Mouse (Mus musculus) liver, embryonic 12.5 days (tissue): ENCODE measurements around the gene Cabp2. TPM values are rescaled to one million over a fixed set of nuclear protein-coding genes. Genes with fewer than 3 reads are reported as not detected.
"Not testable (repeated sequence)": the region's sequence is repeated elsewhere in the genome, so short reads cannot be mapped to it uniquely, and the experiment has no call there.

ENCODE experiments used
- ATAC-seq: fragments of 200-750 bp; cut with Nextera tagmentation; 2 replicates; pipeline ENCODE4 v1.8.0; 2017; ENCODE audit warnings: moderate number of reproducible peaks, mild to moderate bottlenecking, moderate library complexity
- H3K27ac ChIP-seq: fragments of 300-500 bp; sonication (generic); 2 replicates; pipeline ENCODE4 v1.5.1; 2016; ENCODE audit warnings: mild to moderate bottlenecking
- H3K27me3 ChIP-seq: fragments of 300-500 bp; sonication (generic); replicated peaks from 2 replicates; pipeline ENCODE4 v1.6.1; 2016; ENCODE audit warnings: mild to moderate bottlenecking, moderate library complexity
- H3K36me3 ChIP-seq: fragments of 300-500 bp; sonication (generic); 2 replicates; pipeline ENCODE4 v1.6.1; 2016; ENCODE audit warnings: mild to moderate bottlenecking, moderate library complexity
- H3K4me1 ChIP-seq: fragments of 300-500 bp; sonication (generic); 2 replicates; pipeline ENCODE4 v1.6.1; 2016
- H3K4me2 ChIP-seq: fragments of 300-500 bp; sonication (generic); 2 replicates; pipeline ENCODE4 v1.6.1; 2016; ENCODE audit warnings: mild to moderate bottlenecking, moderate library complexity
- H3K4me3 ChIP-seq: fragments of 300-500 bp; sonication (generic); 2 replicates; pipeline ENCODE4 v1.5.1; 2016; ENCODE audit warnings: mild to moderate bottlenecking, moderate library complexity
- H3K9ac ChIP-seq: fragments of 300-500 bp; sonication (generic); 2 replicates; pipeline ENCODE4 v1.6.1; 2016; ENCODE audit warnings: mild to moderate bottlenecking, moderate library complexity
- H3K9me3 ChIP-seq: fragments of 300-500 bp; sonication (generic); replicated peaks from 2 replicates; pipeline ENCODE4 v1.6.1; 2016; ENCODE audit warnings: mild to moderate bottlenecking, moderate library complexity
- WGBS: fragments of 180-500 bp; shearing (Covaris S2); methylation state at CpG from one replicate; pipeline ENCODE4 v1.1.7; 2016; ENCODE audit not compliant: insufficient replicate concordance; 5-methylcytosine and 5-hydroxymethylcytosine counted together
- polyA plus RNA-seq: library from polyadenylated mRNA; unstranded; fragments of >200 nt; fragmentation: Nextera tagmentation; extraction: Ambion mirVana; gene quantifications from 2 replicates; pipeline ENCODE4 v1.2.1, GENCODE M21; 2016

Cabp2 gene
- 0.37 and 0.53 TPM in 2 replicates for polyA plus RNA-seq

DNA sequence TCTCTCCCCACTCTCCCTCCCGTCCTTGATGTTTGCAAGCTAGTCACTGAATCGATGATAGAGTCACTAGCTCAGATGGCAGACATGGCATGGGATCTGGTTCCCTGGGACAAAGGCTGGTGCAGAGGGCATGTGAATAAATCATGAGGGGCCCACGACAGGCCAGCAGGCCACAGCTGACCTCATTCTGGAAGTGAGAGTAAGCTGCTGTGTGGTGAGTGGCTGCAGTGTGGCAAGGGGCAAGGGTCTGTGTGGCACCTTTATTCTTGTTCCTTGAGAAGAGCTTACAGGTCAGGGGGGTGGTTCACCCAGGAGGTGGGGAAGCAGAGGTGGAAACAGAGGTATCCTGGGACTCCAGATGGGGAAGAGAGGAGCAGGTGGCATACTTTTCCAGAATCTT lies at the start of gene Cabp2:
TSS of gene Cabp2 (plus strand) at position 185 of the 400 bp plus-strand sequence.
- 63% methylated on average over 3 of the region's 3 CpGs for WGBS
- no peak within 1 kb of the TSS for H3K4me3 ChIP-seq
- peaks cover 41% of the 10 kb centered on the region for H3K27me3 ChIP-seq
- H3K9ac ChIP-seq = peak within 1 kb of the TSS; percentile 53
- H3K4me1 ChIP-seq = peaks cover 40% of the 10 kb centered on the region
- no peak for ATAC-seq
- H3K9me3 ChIP-seq = no peaks in the 10 kb centered on the region
- H3K4me2 ChIP-seq = peak within 1 kb of the TSS; percentile 51
- H3K36me3 ChIP-seq = no peaks in the 10 kb centered on the region
- peak within 1 kb of the TSS; percentile 73 for H3K27ac ChIP-seq

DNA sequence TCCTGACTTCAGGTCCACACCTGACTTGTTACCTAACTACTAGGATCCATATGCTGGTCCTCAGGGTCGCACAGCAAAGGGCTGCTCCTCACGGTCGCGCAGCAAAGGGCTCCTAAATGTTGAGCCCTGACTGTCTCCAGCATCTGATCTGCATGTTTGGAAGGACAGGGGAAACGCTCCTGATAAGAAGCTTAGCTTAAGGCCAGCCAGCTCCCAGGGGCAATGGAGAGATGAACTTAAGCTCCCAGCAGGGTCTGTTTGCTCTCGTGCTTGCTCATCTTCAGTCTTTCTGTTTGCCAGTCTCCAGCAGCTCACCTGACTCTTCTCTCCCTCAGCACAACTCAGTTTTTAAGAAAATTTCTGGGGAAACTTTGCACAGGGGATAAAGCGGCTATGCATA lies 48.7 kb upstream of the Cabp2 start:
- no peaks in the 10 kb centered on the region for H3K27me3 ChIP-seq
- 0 out of 2 replicates have a peak, but pooled peaks cover 3% of the 10 kb centered on the region for H3K9me3 ChIP-seq
- peaks cover 18% of the 10 kb centered on the region for H3K4me1 ChIP-seq
- H3K27ac ChIP-seq = peak overlapping the region; percentile 55
- WGBS = 49% methylated on average over 7 of the region's 7 CpGs
- no peak overlapping the region for H3K4me2 ChIP-seq
- ATAC-seq = no peak
- no peak overlapping the region for H3K4me3 ChIP-seq
- H3K36me3 ChIP-seq = peaks cover 10% of the 10 kb centered on the region
- H3K9ac ChIP-seq = no peak overlapping the region

DNA sequence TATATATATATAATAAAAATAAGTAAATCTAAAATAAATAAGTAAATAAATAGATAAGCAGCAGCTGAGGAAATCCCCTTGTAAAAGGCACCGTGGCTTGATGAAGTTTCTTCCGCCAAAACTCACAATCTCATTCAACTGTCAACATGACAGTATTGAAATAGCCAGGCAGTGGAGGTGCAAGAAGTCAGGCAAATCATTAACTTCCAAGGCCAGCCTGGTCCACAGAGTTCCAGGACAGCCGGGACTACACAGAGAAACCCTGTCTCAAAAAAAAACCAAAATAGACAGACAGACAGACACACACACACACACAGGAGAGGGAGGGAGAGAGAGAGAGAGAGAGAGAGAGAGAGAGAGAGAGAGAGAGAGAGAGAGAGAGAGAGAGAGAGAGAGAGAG lies 48.1 kb upstream of the Cabp2 start:
- no peak for ATAC-seq
- WGBS = 70% methylated on average over 3 of the region's 3 CpGs
- Histone ChIP-seq H3K4me2 (no peak overlapping the region), H3K36me3 (peaks cover 10% of the 10 kb centered on the region), H3K4me1 (peaks cover 24% of the 10 kb centered on the region), H3K9ac (no peak overlapping the region), H3K27me3 (no peaks in the 10 kb centered on the region), H3K9me3 (no peaks in the 10 kb centered on the region), H3K4me3 (no peak overlapping the region), H3K27ac (peak overlapping the region; percentile 41; the same call in 1 of the 2 replicates)

DNA sequence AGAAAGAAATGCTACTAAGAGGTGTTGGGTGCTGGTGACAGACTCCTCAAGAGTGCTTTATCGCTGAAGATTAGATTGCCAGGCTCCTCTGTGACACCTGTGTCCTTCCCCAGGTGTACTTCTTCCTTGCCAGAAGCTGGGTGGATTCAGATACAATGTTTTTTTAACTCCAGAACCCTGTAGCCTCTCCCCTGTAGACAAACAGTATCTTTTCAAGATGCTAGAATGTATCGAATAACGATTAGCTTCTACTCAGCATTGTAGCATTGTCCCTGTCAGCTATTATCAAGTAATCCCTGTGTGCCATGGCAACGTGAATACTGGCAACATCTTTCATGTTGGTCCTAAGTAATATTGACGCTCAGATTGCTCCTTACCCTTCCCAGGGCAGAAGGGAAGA lies 47.6 kb upstream of the Cabp2 start:
- ATAC-seq = no peak
- no peak overlapping the region for H3K4me3 ChIP-seq
- peaks cover 27% of the 10 kb centered on the region for H3K4me1 ChIP-seq
- peaks cover 10% of the 10 kb centered on the region for H3K36me3 ChIP-seq
- H3K4me2 ChIP-seq = no peak overlapping the region
- no peak overlapping the region for H3K9ac ChIP-seq
- no peaks in the 10 kb centered on the region for H3K9me3 ChIP-seq
- 53% methylated on average over 5 of the region's 5 CpGs for WGBS
- no peaks in the 10 kb centered on the region for H3K27me3 ChIP-seq
- peak overlapping the region; percentile 41; the same call in 1 of the 2 replicates for H3K27ac ChIP-seq

DNA sequence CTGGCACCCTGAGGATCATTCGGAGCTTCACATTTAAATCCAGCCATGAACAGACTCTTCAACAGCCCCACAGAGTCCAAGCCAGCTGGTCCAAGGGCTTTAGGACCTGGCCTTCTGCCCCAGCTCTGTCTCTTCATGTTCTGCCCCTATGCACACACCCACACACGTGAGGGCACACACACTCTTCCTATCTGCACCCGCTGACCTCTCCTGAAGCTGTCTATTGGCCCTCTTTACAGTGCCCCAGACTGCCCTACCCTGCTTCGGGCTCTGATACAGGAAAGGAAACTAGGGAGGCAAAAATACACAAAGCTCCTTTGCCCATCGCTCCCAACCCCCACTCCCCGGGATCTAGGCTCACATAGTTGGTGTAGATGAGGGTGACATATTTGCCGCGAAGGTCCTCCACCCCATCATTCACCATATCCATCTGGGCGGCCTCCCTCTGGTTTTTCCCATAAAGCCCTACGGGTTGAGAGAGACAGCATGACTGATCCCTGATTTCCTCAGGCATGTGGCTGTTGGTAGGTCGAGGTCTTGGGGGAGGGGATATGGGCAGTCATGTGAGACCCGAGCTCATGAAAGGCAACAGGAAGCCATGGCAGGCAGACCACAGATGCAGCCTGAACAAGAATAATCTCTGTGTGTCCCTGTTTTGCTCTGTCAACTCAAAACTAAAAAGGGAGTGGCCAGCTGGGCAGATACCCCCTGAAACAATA lies 44.9 kb upstream of the Cabp2 start:
- peak overlapping the region; percentile 34 for H3K27ac ChIP-seq

DNA sequence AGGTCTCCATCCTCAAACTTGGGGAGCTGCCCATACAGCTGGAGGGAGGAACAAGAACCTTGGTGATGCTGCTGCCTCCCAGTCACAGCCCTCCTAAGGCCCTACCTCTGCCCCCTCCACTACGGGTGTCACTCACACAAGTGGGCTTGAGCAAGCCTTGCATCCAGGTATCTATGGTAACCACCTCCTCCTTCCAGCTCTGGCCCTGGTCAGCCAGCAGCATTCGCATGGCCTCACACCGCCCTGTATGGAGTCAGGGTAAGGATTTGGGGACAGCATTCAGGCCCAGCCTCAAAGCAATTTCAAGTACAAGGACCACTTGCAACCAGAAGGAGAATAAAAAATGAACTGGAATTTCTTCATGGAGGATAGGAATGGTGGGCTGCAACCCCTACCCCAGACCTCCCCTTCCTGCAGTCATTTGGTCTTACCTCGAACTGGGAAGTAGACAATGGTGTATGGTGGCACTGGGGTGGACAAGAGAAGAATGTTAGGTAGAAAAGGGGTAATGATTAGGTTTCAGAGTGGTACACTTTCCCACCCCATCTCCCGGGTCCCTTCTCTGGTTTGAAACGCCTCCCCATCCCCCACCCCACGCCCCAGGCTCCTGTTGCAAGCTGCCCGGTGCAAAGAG lies 44.1 kb upstream of the Cabp2 start:
- WGBS = 23% methylated on average over 7 of the region's 8 CpGs
- H3K4me2 ChIP-seq = peak overlapping the region; percentile 79
- H3K4me3 ChIP-seq = peak overlapping the region; percentile 68
- H3K4me1 ChIP-seq = peaks cover 30% of the 10 kb centered on the region
- peak overlapping the region; percentile 76 for H3K9ac ChIP-seq
- H3K27me3 ChIP-seq, H3K9me3 ChIP-seq, H3K36me3 ChIP-seq: not testable (repeated sequence)
- peak; percentile 21 for ATAC-seq
- H3K27ac ChIP-seq = peak overlapping the region; percentile 74

More for the DNA sequence above, 44.9 kb upstream of the Cabp2 start:
- H3K9ac ChIP-seq = peak overlapping the region; percentile 48
- peak overlapping the region; percentile 53 for H3K4me2 ChIP-seq
- no peaks in the 10 kb centered on the region for H3K9me3 ChIP-seq
- peak overlapping the region; percentile 20 for H3K4me3 ChIP-seq
- no peak for ATAC-seq
- H3K36me3 ChIP-seq = peaks cover 10% of the 10 kb centered on the region
- no peaks in the 10 kb centered on the region for H3K27me3 ChIP-seq
- H3K4me1 ChIP-seq = peaks cover 25% of the 10 kb centered on the region
- WGBS = 59% methylated on average over 12 of the region's 12 CpGs

DNA sequence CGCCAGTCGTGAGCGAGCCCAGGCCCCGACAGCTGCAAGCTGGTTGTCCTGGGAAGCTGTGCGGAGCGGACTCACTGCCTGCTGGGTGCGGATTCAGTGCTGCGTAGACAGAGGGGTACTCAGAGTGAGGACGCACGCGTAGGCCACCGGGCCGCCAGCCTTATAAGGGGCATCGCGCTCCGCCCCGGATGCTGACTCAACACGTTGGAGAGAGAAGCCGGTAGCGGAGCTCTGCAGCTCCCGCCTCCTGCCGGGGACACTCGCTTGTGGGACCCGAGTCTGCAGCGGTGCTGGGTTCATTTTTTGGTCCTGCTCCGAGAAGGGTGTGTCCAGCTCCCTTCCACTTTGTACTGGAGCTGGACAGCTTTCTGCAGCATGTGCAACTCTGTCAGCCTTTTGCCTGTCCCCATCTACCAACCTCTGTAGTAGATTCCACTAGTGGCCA lies 43.6 kb upstream of the Cabp2 start, which contains the start of gene Gstp1:
TSS of gene Gstp1 (minus strand) at position 198 of the 445 bp plus-strand sequence.
- H3K4me3 ChIP-seq = peak within 1 kb of the TSS; percentile 68
- H3K27me3 ChIP-seq = no peaks in the 10 kb centered on the region
- H3K4me1 ChIP-seq = peaks cover 31% of the 10 kb centered on the region
- peak within 1 kb of the TSS; percentile 79 for H3K4me2 ChIP-seq
- ATAC-seq = peak; percentile 82
- H3K36me3 ChIP-seq = peaks cover 10% of the 10 kb centered on the region
- H3K9me3 ChIP-seq = no peaks in the 10 kb centered on the region
- peak within 1 kb of the TSS; percentile 74 for H3K27ac ChIP-seq
- peak within 1 kb of the TSS; percentile 76 for H3K9ac ChIP-seq
- WGBS = under 1% methylated on average over 26 of the region's 26 CpGs

DNA sequence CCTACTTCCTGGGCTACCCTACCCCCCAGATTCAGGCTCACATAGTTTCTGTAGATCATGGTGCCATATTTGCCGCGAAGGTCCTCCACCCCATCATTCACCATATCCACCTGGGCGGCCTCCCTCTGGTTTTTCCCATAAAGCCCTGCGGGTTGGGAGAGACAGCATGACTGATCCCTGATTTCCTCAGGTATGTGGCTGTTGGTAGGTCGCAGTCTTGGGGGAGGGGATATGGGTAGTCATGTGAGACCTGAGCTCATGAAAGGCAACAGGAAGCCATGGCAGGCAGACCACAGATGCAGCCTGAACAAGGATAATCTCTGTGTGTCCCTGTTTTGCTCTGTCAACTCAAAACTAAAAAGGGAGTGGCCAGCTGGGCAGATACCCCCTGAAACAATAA lies 40.4 kb upstream of the Cabp2 start:
- H3K4me3 ChIP-seq, H3K36me3 ChIP-seq, H3K27ac ChIP-seq, H3K4me2 ChIP-seq, H3K27me3 ChIP-seq, ATAC-seq, H3K9me3 ChIP-seq, H3K9ac ChIP-seq: not testable (repeated sequence)
- WGBS = 79% methylated on average over 5 of the region's 5 CpGs
- H3K4me1 ChIP-seq = peaks cover 47% of the 10 kb centered on the region

DNA sequence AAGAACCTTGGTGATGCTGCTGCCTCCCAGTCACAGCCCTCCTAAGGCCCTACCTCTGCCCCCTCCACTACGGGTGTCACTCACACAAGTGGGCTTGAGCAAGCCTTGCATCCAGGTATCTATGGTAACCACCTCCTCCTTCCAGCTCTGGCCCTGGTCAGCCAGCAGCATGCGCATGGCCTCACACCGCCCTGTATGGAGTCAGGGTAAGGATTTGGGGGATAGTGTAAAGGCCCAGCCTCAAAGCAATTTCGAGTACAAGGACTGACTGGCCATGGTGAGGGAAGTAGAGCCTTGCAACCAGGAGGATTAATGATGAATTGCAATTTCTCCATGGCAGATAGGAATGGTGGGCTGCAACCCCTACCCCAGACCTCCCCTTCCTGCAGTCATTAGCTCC lies 39.9 kb upstream of the Cabp2 start:
- H3K27me3 ChIP-seq, ATAC-seq, H3K9ac ChIP-seq, H3K27ac ChIP-seq, H3K4me3 ChIP-seq, H3K36me3 ChIP-seq, H3K9me3 ChIP-seq, H3K4me2 ChIP-seq: not testable (repeated sequence)
- peaks cover 47% of the 10 kb centered on the region for H3K4me1 ChIP-seq
- WGBS = 73% methylated on average over 4 of the region's 4 CpGs

DNA sequence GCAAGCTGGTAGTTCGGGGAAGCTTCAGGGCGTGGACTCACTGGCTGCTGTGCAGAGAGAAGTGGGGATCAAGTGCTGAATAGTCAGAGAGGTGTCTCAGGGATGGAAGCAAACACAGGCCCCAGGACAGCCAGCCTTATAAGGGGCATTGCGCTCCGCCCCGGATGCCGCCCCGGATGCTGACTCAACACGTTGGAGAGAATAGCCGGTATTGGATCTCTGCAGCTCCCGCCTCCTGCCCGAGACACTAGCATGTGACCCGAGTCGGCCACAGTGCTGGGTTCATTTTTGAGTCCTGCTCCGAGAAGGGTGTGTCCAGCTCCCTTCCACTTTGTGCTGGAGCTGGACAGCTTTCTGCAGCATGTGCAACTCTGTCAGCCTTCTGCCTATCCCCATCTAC lies 39.3 kb upstream of the Cabp2 start:
- H3K4me2 ChIP-seq = no peak overlapping the region
- H3K4me3 ChIP-seq = no peak overlapping the region
- H3K27me3 ChIP-seq = no peaks in the 10 kb centered on the region
- 67% methylated on average over 14 of the region's 14 CpGs for WGBS
- no peaks in the 10 kb centered on the region for H3K36me3 ChIP-seq
- no peaks in the 10 kb centered on the region for H3K9me3 ChIP-seq
- peaks cover 50% of the 10 kb centered on the region for H3K4me1 ChIP-seq
- H3K9ac ChIP-seq = no peak overlapping the region
- no peak for ATAC-seq
- H3K27ac ChIP-seq = no peak overlapping the region

DNA sequence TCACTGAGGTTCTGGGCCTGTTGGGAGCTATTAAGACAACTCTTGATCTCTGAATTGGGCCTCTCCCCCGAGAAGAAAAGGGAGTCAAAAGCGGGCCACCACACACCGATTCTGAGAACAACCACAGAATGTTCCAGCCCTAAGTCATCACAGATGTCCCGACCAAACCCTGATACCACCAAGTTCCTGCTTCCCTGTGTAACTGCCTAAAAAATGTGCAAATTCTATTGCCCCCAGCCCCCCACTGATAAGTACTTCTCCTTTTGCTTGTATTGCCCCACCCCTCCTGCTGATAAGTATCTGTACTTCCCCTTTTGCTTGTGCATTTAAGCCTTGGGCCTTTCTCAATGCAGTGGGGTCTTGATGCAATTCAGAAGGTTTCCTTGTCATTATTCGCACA lies 37.3 kb upstream of the Cabp2 start:
- H3K4me2 ChIP-seq, H3K27me3 ChIP-seq, ATAC-seq, H3K9ac ChIP-seq, H3K9me3 ChIP-seq, H3K4me3 ChIP-seq, H3K36me3 ChIP-seq: not testable (repeated sequence)
- Histone ChIP-seq H3K27ac (peak overlapping the region; percentile 57), H3K4me1 (peaks cover 42% of the 10 kb centered on the region)
- 45% methylated on average over 5 of the region's 5 CpGs for WGBS
